Mouse (Mus musculus) testis, postnatal 10 days (tissue): ENCODE results near the gene Ghrh.

Experiments used
- DNase-seq: peaks from one replicate; pipeline ENCODE4 v3.0.0; 2021; ENCODE audit warnings: low spot score

Gene Ghrh

GRCm38 (mm10) chr2:157308273-157308917, 38.9 kb downstream of the Ghrh start:
- no peak for DNase-seq

DNA sequence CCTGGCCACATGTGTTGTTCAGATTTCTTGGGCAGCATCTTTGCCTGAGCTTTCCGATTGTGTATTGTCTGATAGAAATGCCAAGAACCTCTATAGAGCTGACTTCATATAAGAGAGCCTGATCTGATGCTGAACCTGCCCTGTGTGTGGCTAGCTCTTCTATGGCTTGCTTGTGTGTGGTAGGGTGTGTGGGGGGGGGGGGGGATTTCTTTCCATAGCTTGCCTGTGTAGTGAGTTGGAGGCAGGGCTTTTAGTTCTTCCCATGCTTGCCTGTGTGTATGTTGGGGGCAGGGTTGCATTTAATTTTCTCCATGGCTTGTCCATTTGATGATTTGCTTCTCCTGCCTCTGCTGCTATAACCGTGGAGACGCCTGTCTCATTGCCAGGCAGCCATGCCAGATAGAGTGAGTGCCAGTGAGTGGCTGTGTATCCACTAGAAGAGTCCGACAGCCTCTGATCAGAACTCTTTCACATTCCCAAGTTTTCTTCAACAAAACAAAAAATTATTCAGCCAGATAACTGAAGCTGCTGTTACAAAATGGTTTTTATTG, 39.5 kb downstream of the Ghrh start:
- DNase-seq, result no peak

GRCm38 (mm10) chr2:157306091-157307032, 40.9 kb downstream of the Ghrh start:
- no peak for DNase-seq

DNA sequence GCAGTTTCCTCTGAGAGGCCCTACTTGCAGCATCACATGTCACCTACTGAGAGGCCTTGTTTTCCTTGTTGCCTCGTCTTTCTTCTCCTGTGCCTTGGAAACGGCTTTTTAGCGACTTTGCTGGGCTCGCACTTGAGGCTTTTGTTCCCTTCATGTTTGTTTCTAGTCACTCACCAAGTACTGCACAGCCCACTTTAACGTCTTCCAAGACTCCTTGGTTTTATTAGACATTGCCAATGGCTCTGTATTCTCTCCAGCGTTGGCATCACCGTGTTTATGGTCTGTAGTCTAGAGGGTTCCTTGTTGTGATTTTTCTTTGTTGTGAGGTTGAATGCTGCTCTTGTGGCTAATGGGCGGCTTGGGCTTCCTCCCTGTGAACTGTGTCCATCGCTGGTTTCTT, 44.2 kb downstream of the Ghrh start:
- DNase-seq, result no peak

DNA sequence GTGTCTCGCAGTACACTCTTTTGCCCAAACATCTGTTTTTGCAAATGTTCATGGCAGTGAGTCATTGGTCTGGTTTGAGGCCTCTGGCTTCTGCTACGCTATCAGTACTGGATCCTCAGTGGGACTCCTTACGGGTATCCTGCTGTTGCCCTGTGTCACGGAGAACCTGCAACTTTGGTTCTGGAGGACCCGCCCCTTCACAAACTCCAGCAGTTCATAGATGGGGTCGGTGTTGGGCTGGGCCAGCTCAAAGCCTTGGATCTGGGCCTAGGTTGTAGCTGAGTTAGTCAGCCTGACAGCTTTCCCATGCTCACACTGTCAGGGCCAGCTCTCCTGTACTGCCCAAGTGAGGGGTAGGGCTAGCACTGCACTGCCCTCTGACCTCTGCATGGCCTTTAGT, 47.3 kb downstream of the Ghrh start:
- DNase-seq, result no peak

- no peak for DNase-seq
Observed at GRCm38 (mm10) chr2:157296105-157296689, 51.1 kb downstream of the Ghrh start.

GRCm38 (mm10) chr2:157292093-157292492, 55.2 kb downstream of the Ghrh start:
- peak; percentile 89 for DNase-seq

GRCm38 (mm10) chr2:157288996-157289395, 58.3 kb downstream of the Ghrh start:
- no peak for DNase-seq

- DNase-seq, result no peak
Observed at GRCm38 (mm10) chr2:157287542-157287941, 59.8 kb downstream of the Ghrh start.

DNA sequence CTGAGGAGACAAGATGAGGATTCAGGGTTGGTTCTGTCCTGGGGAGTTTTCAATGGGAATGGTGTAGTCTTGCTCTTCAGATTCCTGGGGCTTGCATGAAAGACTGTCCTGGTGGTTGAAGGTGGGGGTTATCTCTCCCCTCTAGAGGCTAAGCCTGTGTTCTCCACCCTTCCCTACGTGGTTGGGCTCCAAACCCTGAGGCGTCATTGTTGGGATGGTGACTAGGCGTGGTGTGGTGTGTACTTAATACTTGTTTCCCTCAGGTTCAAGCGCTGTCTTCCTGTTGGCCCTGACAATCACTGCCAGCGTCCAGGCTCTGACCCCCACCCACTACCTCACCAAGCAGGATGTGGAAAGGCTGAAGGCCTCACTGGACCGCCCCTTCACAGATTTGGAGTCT, 64.0 kb downstream of the Ghrh start:
- no peak for DNase-seq
